Mouse (Mus musculus) right cerebral cortex, adult 2 months (tissue): Measurements from ENCODE around the gene Vps35l.
A peak's percentile ranks its signal among the peaks of the same experiment; 100 is the strongest.

Experiments used
- DNase-seq, 2 experiments: peaks; one replicate each; pipeline ENCODE4 v3.0.0; 2021 to 2022; ENCODE audit warnings: low spot score in 2 of 2

Gene Vps35l

GRCm38 (mm10) chr7:118739975-118740531 is at the start of gene Vps35l:
Gene Vps35l (plus strand): TSS chr7:118740226.
- DNase-seq: peak; percentile 79 to 84

GRCm38 (mm10) chr7:118691287-118691686 is 48.7 kb upstream of the Vps35l start:
- DNase-seq: peak in 1 of 2 experiments; percentile 42

- no peak for DNase-seq
Observed at GRCm38 (mm10) chr7:118696146-118696545, 43.9 kb upstream of the Vps35l start.

GRCm38 (mm10) chr7:118697168-118697567 is 42.9 kb upstream of the Vps35l start:
- DNase-seq: no peak

- no peak for DNase-seq
Observed at GRCm38 (mm10) chr7:118698882-118699281, 41.1 kb upstream of the Vps35l start.

GRCm38 (mm10) chr7:118703144-118703561 is 36.9 kb upstream of the Vps35l start:
- DNase-seq: no peak

GRCm38 (mm10) chr7:118704001-118704850 is 35.8 kb upstream of the Vps35l start:
- DNase-seq: no peak

- peak; percentile 93 to 94 for DNase-seq
Observed at GRCm38 (mm10) chr7:118705101-118705961, 34.7 kb upstream of the Vps35l start, which contains the start of gene Gde1. Gene Gde1 (minus strand): TSS chr7:118705778.

- no peak for DNase-seq
Observed at GRCm38 (mm10) chr7:118706051-118706450, 34.0 kb upstream of the Vps35l start.

- DNase-seq: no peak
Observed at GRCm38 (mm10) chr7:118706488-118706887, 33.5 kb upstream of the Vps35l start.

GRCm38 (mm10) chr7:118707216-118707615 is 32.8 kb upstream of the Vps35l start:
- no peak for DNase-seq

- DNase-seq: no peak
Observed at GRCm38 (mm10) chr7:118708002-118708401, 32.0 kb upstream of the Vps35l start.

GRCm38 (mm10) chr7:118710776-118711175 is 29.2 kb upstream of the Vps35l start:
- DNase-seq: no peak

GRCm38 (mm10) chr7:118712228-118713173 is 27.5 kb upstream of the Vps35l start, which contains the start of gene Ccp110:
Gene Ccp110 (plus strand): TSS chr7:118712552.
- DNase-seq: peak; percentile 96

GRCm38 (mm10) chr7:118714873-118715272 is 25.2 kb upstream of the Vps35l start:
- DNase-seq: no peak

GRCm38 (mm10) chr7:118718066-118718465 is 22.0 kb upstream of the Vps35l start:
- DNase-seq: no peak

- DNase-seq: no peak
Observed at GRCm38 (mm10) chr7:118723927-118724326, 16.1 kb upstream of the Vps35l start.

- no peak for DNase-seq
Observed at GRCm38 (mm10) chr7:118725459-118725858, 14.6 kb upstream of the Vps35l start.

- DNase-seq: no peak
Observed at GRCm38 (mm10) chr7:118728846-118729587, 11.0 kb upstream of the Vps35l start.

- DNase-seq: no peak
Observed at GRCm38 (mm10) chr7:118731781-118732180, 8.2 kb upstream of the Vps35l start.
